Mouse (Mus musculus) liver, adult 2 months (tissue): Measurements from ENCODE around the gene Cdc34b.

ENCODE experiments used
- CTCF ChIP-seq: fragments of 200-500 bp; IDR thresholded peaks from 2 replicates; pipeline ENCODE4 v1.5.1; 2011; ENCODE audit warnings: low read depth, low read length, control low read depth
- POLR2A ChIP-seq: fragments of 200-500 bp; IDR thresholded peaks from 2 replicates; pipeline ENCODE4 v1.6.1; 2011; ENCODE audit warnings: low read length, control low read depth; ENCODE audit not compliant: insufficient read depth; ENCODE audit errors: extremely low read depth

DNA sequence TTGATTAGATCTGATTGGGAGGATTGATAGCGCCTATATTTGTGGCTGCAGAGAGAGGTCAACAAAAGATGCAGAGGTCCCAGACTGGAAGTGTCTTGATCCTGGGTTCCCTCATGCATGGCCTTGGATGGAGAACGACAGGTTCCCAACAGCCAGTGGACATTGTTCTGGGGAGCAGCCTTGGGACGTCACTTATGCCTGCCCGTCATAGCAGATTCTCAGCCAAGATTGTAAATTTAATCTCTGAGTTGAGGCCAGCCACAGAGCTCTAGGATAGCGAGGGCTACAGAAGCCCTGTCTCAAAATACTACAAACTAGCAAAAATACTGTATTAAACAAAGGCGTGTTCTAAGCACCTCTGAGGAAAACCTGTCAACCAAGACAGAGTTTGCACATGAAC, 18.3 kb downstream of the Cdc34b start:
- TF ChIP-seq POLR2A (no peak), CTCF (no peak)
